Mouse (Mus musculus): ENCODE results near the gene C8a. TPM values are rescaled to one million over a fixed set of nuclear protein-coding genes. Genes with fewer than 3 reads are reported as not detected.

The C8a gene
- polyA plus RNA-seq, 1 experiment from 2014 or later: 0.08 TPM

DNA sequence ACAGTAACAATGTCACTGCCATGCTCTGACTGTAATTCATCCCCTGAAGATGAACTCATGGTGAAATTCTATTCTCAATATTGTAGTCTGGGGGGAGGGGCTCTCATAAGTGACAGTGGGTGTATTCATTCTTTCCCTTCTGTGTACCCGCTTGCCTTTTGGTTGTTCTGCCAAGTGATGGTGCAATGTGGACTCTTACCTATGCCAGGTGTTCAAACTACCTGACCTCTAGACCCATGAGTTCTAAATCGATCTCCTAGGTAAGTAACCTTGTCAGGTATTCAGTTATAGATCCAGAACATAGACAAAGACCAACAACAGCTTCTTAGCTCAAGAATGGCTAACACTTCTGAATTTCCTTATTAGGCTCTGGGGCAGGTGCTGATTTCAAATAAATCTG lies 37.9 kb downstream of the C8a start:
- WGBS: 76% methylated on average over 2 of the region's 2 CpGs
- H3K27ac ChIP-seq (ENCODE audit: poor library complexity, severe bottlenecking): no peak overlapping the region
- H3K4me1 ChIP-seq (replicated peaks): no peaks in the 10 kb centered on the region
- H3K9me3 ChIP-seq (replicated peaks): no peaks in the 10 kb centered on the region
- 0 out of 2 replicates have a peak, but pooled peaks cover 3% of the 10 kb centered on the region for H3K27me3 ChIP-seq (replicated peaks)
- no peak for ATAC-seq (ENCODE audit: insufficient number of reproducible peaks, low FRiP score)
- no peak overlapping the region for H3K9ac ChIP-seq
- H3K4me2 ChIP-seq: no peak overlapping the region
- no peaks in the 10 kb centered on the region for H3K36me3 ChIP-seq
- no peak overlapping the region for H3K4me3 ChIP-seq

DNA sequence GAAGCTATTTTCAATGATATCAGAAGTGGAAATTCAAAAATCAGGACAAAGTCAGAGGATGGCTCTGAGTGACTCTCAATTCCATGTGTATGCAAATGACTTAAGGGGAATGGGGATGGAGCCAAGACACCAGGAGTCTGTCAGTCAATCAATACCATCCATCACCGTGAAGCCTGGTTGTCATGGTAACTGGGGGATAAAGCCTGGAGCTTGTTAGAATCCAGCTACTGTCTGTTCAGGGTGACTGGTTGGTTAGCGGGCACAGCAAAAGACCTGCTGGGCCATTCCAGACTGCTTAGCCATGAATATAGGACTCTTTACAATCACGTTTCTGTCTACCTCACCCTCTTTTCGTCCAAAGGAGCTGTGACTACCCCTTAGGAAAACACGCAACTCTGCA lies 41.1 kb downstream of the C8a start:
- H3K36me3 ChIP-seq: no peaks in the 10 kb centered on the region
- H3K27me3 ChIP-seq (replicated peaks): 0 out of 2 replicates have a peak, but pooled peaks cover 3% of the 10 kb centered on the region
- H3K27ac ChIP-seq (ENCODE audit: poor library complexity, severe bottlenecking): no peak overlapping the region
- H3K4me1 ChIP-seq (replicated peaks): no peaks in the 10 kb centered on the region
- no peaks in the 10 kb centered on the region; the same call in 1 of the 2 replicates for H3K9me3 ChIP-seq (replicated peaks)
- no peak overlapping the region for H3K9ac ChIP-seq
- no peak for ATAC-seq (ENCODE audit: insufficient number of reproducible peaks, low FRiP score)
- H3K4me3 ChIP-seq: no peak overlapping the region
- WGBS: 51% methylated on average over 5 of the region's 5 CpGs
- no peak overlapping the region for H3K4me2 ChIP-seq

- Histone ChIP-seq H3K4me3 (no peak overlapping the region), H3K27ac (ENCODE audit: poor library complexity, severe bottlenecking) (no peak overlapping the region), H3K27me3 (replicated peaks) (no peaks in the 10 kb centered on the region), H3K36me3 (no peaks in the 10 kb centered on the region), H3K4me1 (replicated peaks) (no peaks in the 10 kb centered on the region), H3K4me2 (no peak overlapping the region), H3K9me3 (replicated peaks) (no peaks in the 10 kb centered on the region; the same call in 1 of the 2 replicates), H3K9ac (no peak overlapping the region)
- no peak for ATAC-seq (ENCODE audit: insufficient number of reproducible peaks, low FRiP score)
- WGBS: 75% methylated on average over 5 of the region's 5 CpGs
Measured at GRCm38 (mm10) chr4:104828939-104829338, 47.3 kb downstream of the C8a start.

DNA sequence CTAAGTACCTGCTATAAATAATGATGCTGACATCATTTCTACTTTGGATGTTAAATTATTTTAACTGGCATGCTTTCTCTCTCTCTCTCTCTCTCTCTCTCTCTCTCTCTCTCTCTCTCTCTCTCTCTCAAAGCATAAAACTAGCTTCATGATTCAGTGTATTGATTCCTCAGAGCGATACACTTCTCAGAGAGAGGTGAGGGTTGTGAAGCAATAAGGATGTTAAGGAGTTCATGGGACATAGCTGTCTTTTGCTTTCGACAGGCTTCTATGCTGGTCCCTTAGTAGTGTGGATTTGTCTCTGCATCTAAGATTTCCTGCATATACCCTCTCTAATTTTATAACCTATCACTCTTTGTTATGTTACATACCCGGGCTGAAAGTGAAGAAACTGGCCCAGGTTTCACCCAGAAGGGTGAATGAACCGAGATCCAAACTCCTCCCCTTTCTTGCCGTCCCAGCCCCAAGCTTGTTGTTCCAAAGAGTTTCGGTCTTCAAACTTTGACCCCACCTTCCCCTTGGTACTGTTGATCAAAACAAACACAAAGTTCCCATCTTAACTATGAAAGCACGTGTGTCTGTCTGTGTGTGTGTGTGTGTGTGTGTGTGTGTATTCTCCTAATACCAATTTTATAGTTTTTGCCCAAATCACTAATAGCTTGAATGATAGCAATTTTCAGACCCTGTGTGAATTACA lies 51.7 kb downstream of the C8a start:
- H3K9me3 ChIP-seq (replicated peaks): no peaks in the 10 kb centered on the region

GRCm38 (mm10) chr4:104823597-104824101 lies 52.5 kb downstream of the C8a start:
- no peak overlapping the region for H3K27ac ChIP-seq (ENCODE audit: poor library complexity, severe bottlenecking)
- no peaks in the 10 kb centered on the region for H3K4me1 ChIP-seq (replicated peaks)
- H3K9me3 ChIP-seq (replicated peaks): no peaks in the 10 kb centered on the region
- ATAC-seq (ENCODE audit: insufficient number of reproducible peaks, low FRiP score): no peak
- WGBS: 67% methylated on average over 4 of the region's 4 CpGs
- no peak overlapping the region for H3K9ac ChIP-seq
- H3K27me3 ChIP-seq (replicated peaks): no peaks in the 10 kb centered on the region
- H3K4me2 ChIP-seq: no peak overlapping the region
- no peaks in the 10 kb centered on the region for H3K36me3 ChIP-seq
- H3K4me3 ChIP-seq: no peak overlapping the region

More for the DNA sequence above, 51.7 kb downstream of the C8a start:
- no peak overlapping the region for H3K27ac ChIP-seq (ENCODE audit: poor library complexity, severe bottlenecking)
- 72% methylated on average over 7 of the region's 7 CpGs for WGBS
- no peak overlapping the region for H3K4me2 ChIP-seq
- H3K4me3 ChIP-seq: no peak overlapping the region
- H3K4me1 ChIP-seq (replicated peaks): no peaks in the 10 kb centered on the region
- no peaks in the 10 kb centered on the region for H3K36me3 ChIP-seq
- no peak overlapping the region for H3K9ac ChIP-seq
- no peaks in the 10 kb centered on the region for H3K27me3 ChIP-seq (replicated peaks)
- no peak for ATAC-seq (ENCODE audit: insufficient number of reproducible peaks, low FRiP score)

- H3K9ac ChIP-seq: no peak overlapping the region
- H3K4me2 ChIP-seq: no peak overlapping the region
- WGBS: 28% methylated on average over 4 of the region's 4 CpGs
- H3K27me3 ChIP-seq (replicated peaks): no peaks in the 10 kb centered on the region
- H3K4me1 ChIP-seq (replicated peaks): no peaks in the 10 kb centered on the region
- no peak overlapping the region for H3K27ac ChIP-seq (ENCODE audit: poor library complexity, severe bottlenecking)
- H3K4me3 ChIP-seq: no peak overlapping the region
- H3K36me3 ChIP-seq: no peaks in the 10 kb centered on the region
- peaks cover 3% of the 10 kb centered on the region; the same call in 1 of the 2 replicates for H3K9me3 ChIP-seq (replicated peaks)
- no peak for ATAC-seq (ENCODE audit: insufficient number of reproducible peaks, low FRiP score)
Measured at GRCm38 (mm10) chr4:104819891-104820290, 56.3 kb downstream of the C8a start.

DNA sequence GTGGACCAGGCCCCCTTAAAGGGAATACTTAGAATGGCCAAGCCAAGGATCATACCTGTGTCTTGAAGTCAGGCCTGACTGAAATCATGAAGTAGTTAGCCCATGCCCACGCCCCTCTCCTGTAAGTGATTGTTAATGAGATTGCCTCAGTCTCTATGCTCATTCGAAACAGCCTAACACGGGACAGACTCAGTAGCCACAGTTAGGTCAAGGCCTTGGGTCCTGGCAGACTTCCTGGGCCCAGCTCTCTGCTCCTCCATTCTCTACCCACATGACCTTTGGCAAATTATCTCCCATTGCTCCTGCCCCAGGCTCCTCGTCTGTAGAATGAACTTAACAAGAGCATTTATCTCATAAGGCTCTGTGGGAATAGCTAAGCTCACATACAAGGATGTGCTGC lies 57.2 kb downstream of the C8a start:
- H3K4me3 ChIP-seq: no peak overlapping the region
- peaks cover 3% of the 10 kb centered on the region; the same call in 1 of the 2 replicates for H3K9me3 ChIP-seq (replicated peaks)
- H3K4me2 ChIP-seq: no peak overlapping the region
- no peak overlapping the region for H3K27ac ChIP-seq (ENCODE audit: poor library complexity, severe bottlenecking)
- H3K4me1 ChIP-seq (replicated peaks): no peaks in the 10 kb centered on the region
- 59% methylated on average over 4 of the region's 4 CpGs for WGBS
- no peaks in the 10 kb centered on the region for H3K36me3 ChIP-seq
- ATAC-seq (ENCODE audit: insufficient number of reproducible peaks, low FRiP score): no peak
- H3K9ac ChIP-seq: no peak overlapping the region
- H3K27me3 ChIP-seq (replicated peaks): no peaks in the 10 kb centered on the region

DNA sequence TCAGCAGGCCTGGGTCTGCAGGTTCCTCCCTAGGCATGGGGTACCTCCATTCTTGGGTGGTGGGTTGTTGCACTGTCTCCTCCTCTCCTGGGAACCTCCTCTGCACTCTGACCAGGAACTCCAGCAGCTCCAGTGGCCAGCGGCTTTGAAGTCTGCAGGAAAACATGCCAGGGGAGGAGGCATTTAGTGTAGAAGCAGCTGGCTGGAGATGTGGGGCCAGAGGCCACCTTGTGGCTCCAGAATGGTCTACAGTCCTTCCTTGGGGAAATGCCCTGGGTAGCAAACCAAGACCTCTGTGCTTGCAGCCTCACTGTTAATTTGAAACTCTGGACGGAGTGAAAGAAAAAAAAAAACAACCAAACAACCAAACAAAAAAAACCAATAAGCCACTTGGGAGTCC lies 58.7 kb downstream of the C8a start:
- Histone ChIP-seq H3K4me1 (replicated peaks) (no peaks in the 10 kb centered on the region), H3K27ac (ENCODE audit: poor library complexity, severe bottlenecking) (no peak overlapping the region), H3K9ac (no peak overlapping the region), H3K36me3 (no peaks in the 10 kb centered on the region), H3K4me2 (no peak overlapping the region), H3K4me3 (no peak overlapping the region), H3K27me3 (replicated peaks) (no peaks in the 10 kb centered on the region), H3K9me3 (replicated peaks) (peaks cover 3% of the 10 kb centered on the region; the same call in 1 of the 2 replicates)
- ATAC-seq (ENCODE audit: insufficient number of reproducible peaks, low FRiP score): no peak
- WGBS: 38% methylated on average over 2 of the region's 2 CpGs

DNA sequence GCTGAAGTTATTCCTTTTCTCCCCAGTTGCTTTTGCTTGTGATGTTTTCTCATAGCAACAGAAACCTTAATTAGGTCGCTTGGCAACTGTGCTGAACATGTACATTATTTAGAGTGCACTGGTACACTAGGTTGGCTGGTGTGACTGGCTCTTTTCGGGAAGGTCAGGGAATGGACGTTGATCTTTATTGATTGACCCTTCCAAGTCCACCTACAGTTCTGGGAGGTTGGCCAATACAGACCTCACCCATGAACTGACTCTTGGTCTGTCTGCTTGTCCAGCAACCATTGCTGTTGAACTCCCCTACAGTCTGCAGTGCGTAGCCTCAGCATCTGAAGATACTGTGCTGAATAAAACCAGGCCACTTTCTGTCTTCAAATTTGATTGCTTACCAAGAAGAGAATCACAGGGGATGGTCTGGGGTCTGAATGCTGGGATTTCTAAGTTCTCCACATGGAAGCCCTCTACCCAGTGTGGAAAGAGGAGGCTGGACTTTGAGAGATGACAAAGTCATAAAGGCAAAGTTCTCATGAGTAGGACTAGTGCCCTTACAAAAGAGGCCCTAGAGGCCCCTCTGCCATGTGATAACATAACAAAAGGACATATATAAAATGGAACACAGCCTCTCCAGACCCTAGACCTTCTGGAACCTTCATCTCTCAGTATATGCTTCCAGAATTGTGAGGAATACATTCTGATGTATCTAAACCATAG lies 59.5 kb downstream of the C8a start:
- WGBS: 87% methylated on average over 4 of the region's 4 CpGs

GRCm38 (mm10) chr4:104813617-104814016 lies 62.6 kb downstream of the C8a start:
- H3K4me1 ChIP-seq (replicated peaks): no peaks in the 10 kb centered on the region
- WGBS: 77% methylated on average over 2 of the region's 2 CpGs
- peaks cover 3% of the 10 kb centered on the region; the same call in 1 of the 2 replicates for H3K9me3 ChIP-seq (replicated peaks)
- no peak overlapping the region for H3K4me3 ChIP-seq
- H3K9ac ChIP-seq: no peak overlapping the region
- 0 out of 2 replicates have a peak, but pooled peaks cover 3% of the 10 kb centered on the region for H3K27me3 ChIP-seq (replicated peaks)
- H3K36me3 ChIP-seq: no peaks in the 10 kb centered on the region
- H3K4me2 ChIP-seq: no peak overlapping the region
- ATAC-seq (ENCODE audit: insufficient number of reproducible peaks, low FRiP score): no peak
- H3K27ac ChIP-seq (ENCODE audit: poor library complexity, severe bottlenecking): no peak overlapping the region

More for the DNA sequence above, 59.5 kb downstream of the C8a start:
- Histone ChIP-seq H3K27ac (ENCODE audit: poor library complexity, severe bottlenecking) (no peak overlapping the region), H3K36me3 (no peaks in the 10 kb centered on the region), H3K4me3 (no peak overlapping the region), H3K9ac (no peak overlapping the region), H3K27me3 (replicated peaks) (no peaks in the 10 kb centered on the region), H3K9me3 (replicated peaks) (peaks cover 3% of the 10 kb centered on the region; the same call in 1 of the 2 replicates), H3K4me2 (no peak overlapping the region), H3K4me1 (replicated peaks) (no peaks in the 10 kb centered on the region)
- no peak for ATAC-seq (ENCODE audit: insufficient number of reproducible peaks, low FRiP score)

DNA sequence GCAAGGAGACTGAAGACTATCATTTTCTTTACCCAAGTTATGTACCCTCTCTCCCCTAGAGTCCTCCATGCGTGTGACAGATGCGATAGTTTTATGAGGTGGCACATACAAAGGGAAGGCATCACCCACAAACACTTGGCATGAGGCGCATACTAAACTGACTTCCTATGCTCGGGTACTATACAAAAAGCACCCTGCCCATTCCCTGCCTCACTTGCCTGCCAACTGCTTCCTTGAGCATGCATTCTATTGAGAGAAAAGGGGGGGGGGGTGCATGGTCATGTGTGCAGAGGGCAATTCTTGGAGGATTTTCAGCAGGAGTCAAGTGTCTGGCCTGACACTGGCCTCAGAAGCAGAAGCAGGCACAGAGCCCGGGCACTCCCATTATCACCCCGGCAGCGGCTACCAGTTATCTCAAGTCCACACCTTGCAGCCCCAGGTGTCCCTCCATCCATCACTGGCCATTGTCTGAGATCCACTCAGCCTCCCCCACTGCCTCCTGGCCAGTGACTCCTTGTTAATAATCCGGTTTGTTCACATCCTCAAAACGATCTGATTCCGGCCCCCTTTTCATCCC lies 65.4 kb downstream of the C8a start:
- no peaks in the 10 kb centered on the region for H3K36me3 ChIP-seq
- no peak overlapping the region for H3K4me2 ChIP-seq
- WGBS: 57% methylated on average over 10 of the region's 10 CpGs
- ATAC-seq (ENCODE audit: insufficient number of reproducible peaks, low FRiP score): no peak
- 0 out of 2 replicates have a peak, but pooled peaks cover 3% of the 10 kb centered on the region for H3K27me3 ChIP-seq (replicated peaks)
- no peaks in the 10 kb centered on the region for H3K4me1 ChIP-seq (replicated peaks)
- H3K4me3 ChIP-seq: no peak overlapping the region
- H3K9ac ChIP-seq: no peak overlapping the region
- no peak overlapping the region for H3K27ac ChIP-seq (ENCODE audit: poor library complexity, severe bottlenecking)
- no peaks in the 10 kb centered on the region for H3K9me3 ChIP-seq (replicated peaks)

All from heart, embryonic 12.5 days (tissue).